ENCODE assay signal across 8 mouse cellular contexts in genomic region chr5:136882788-136883439, GRCm38 (mm10). TPM values are rescaled to one million over a fixed set of nuclear protein-coding genes. Genes with fewer than 3 reads are reported as not detected.
DNase-seq lines count a peak whose midpoint lies in the region; ATAC-seq and TF ChIP-seq lines count a peak whose summit lies in the region.

Gene Col26a1, minus strand, starts transcription at chr5:136883209.

- peak in 1 of 2 experiments; percentile 31 for DNase-seq in layer of hippocampus, postnatal 10 days (ENCODE audit: low spot score in 2 of 2)
- DNase-seq in layer of hippocampus, adult 9-10 months (ENCODE audit: low spot score), result no peak
- DNase-seq in embryo, embryonic 11 days, result peak; percentile 72
- peak in 1 of 2 experiments; percentile 31 for DNase-seq in frontal cortex, adult 2 months (ENCODE audit: extremely low spot score in 1 of 2, low spot score in 1 of 2)
- peak in 1 of 2 experiments; percentile 39 for DNase-seq in left cerebral cortex, adult 2 months (ENCODE audit: extremely low spot score in 1 of 2, low spot score in 2 of 2)
- peak; percentile 72 for DNase-seq in neural tube, embryonic 11.5 days (ENCODE audit: low spot score)
- DNase-seq in spleen, postnatal 4 days (ENCODE audit: low spot score in 2 of 2), result no peak

- peak within 1 kb of the TSS; percentile 81 for H3K9ac ChIP-seq in neural tube, embryonic 11.5 days (ENCODE audit: low read length)

- H3K27ac ChIP-seq in left cerebral cortex, adult 2 months, result peak within 1 kb of the TSS; percentile 48; the same call in 1 of the 2 replicates
- H3K27ac ChIP-seq in neural tube, embryonic 11.5 days (ENCODE audit: low read depth, low read length), result peak within 1 kb of the TSS; percentile 44; the same call in 1 of the 2 replicates

- no peak for TF ChIP-seq CTCF in left cerebral cortex, adult 2 months (IDR thresholded peaks at IDR 0.05)

- WGBS in neural tube, embryonic 11.5 days, result under 1% methylated on average over 44 of the region's 44 CpGs

- no peaks in the 10 kb centered on the region for H3K9me3 ChIP-seq in neural tube, embryonic 11.5 days (ENCODE audit: control insufficient read depth, low read length)

- H3K36me3 ChIP-seq in neural tube, embryonic 11.5 days (ENCODE audit: control insufficient read depth, insufficient read depth, low read length), result no peaks in the 10 kb centered on the region

- intact Hi-C loops in left cerebral cortex, adult 2 months (cut with DNase I), result no loop called here

- H3K4me1 ChIP-seq in neural tube, embryonic 11.5 days (ENCODE audit: control insufficient read depth, insufficient read depth, low read length), result peaks cover 13% of the 10 kb centered on the region

- peak within 1 kb of the TSS; percentile 87 for H3K4me2 ChIP-seq in neural tube, embryonic 11.5 days (ENCODE audit: low read depth)

- H3K27me3 ChIP-seq in neural tube, embryonic 11.5 days (ENCODE audit: control insufficient read depth, insufficient read depth, low read length), result peaks cover 9% of the 10 kb centered on the region

- H3K4me3 ChIP-seq in left cerebral cortex, adult 2 months, result peak within 1 kb of the TSS; percentile 44
- H3K4me3 ChIP-seq in neural tube, embryonic 11.5 days (ENCODE audit: low read depth, low read length), result peak within 1 kb of the TSS; percentile 64

- 0 out of 2 replicates have a peak, but pooled peaks have one; percentile 31 for ATAC-seq in neural tube, embryonic 11.5 days (ENCODE audit: insufficient read depth, low FRiP score, low TSS enrichment)
- ATAC-seq in inflammation-experienced regulatory T-cells, adult 6 months, result no peak

RNA-seq across cellular contexts. Expression of gene Col26a1, which starts in this region (rescaled TPM):
- total RNA-seq in layer of hippocampus, postnatal 10 days (2021), result 10 to 100 TPM; 19.0 to 20.7 TPM
- polyA plus RNA-seq in frontal cortex, adult 2 months (2012; rRNA removed), result 11.3 and 11.6 TPM in 2 replicates
- 10 to 100 TPM in 1 of 2 experiments, 1 to 10 TPM in 1; 9.4 to 12.8 TPM for total RNA-seq in left cerebral cortex, adult 2 months (2021)
- polyA plus RNA-seq in neural tube, embryonic 11.5 days (2014; fragmentation: Nextera tagmentation; extraction: Ambion mirVana), result 51.6 and 53.3 TPM in 2 replicates
- polyA plus RNA-seq in inflammation-experienced regulatory T-cells, adult 6 months (2017; shearing (Covaris generic)), result not detected

Comparison
In these comparisons a context has a peak if more than half of its experiments do, and no peak if none do; other contexts are left out.
1. DNase-seq: peak in embryo, embryonic 11 days (single experiment) and neural tube, embryonic 11.5 days (single experiment); none in layer of hippocampus, adult 9-10 months (single experiment) and spleen, postnatal 4 days (0 of 2).